Mouse (Mus musculus) embryonic facial prominence, embryonic 15.5 days (tissue): Measurements from ENCODE around the gene Gm3633. TPM values are rescaled to one million over a fixed set of nuclear protein-coding genes. Genes with fewer than 3 reads are reported as not detected.
"Not testable (repeated sequence)": the region's sequence is repeated elsewhere in the genome, so short reads cannot be mapped to it uniquely, and the experiment has no call there.

Experiments
- ATAC-seq: fragments of 200-750 bp; cut with Nextera tagmentation; 2 replicates; pipeline ENCODE4 v1.8.0; 2017; ENCODE audit warnings: low read depth, moderate TSS enrichment; ENCODE audit not compliant: insufficient number of reproducible peaks, low FRiP score, low TSS enrichment
- H3K27ac ChIP-seq: fragments of 300-500 bp; sonication (generic); replicated peaks from 2 replicates; pipeline ENCODE4 v1.5.1; 2015; ENCODE audit warnings: mild to moderate bottlenecking, inconsistent platforms
- H3K27me3 ChIP-seq: fragments of 300-500 bp; sonication (generic); 2 replicates; pipeline ENCODE4 v1.6.1; 2015; ENCODE audit warnings: inconsistent platforms
- H3K36me3 ChIP-seq: fragments of 300-500 bp; sonication (generic); 2 replicates; pipeline ENCODE4 v1.6.1; 2015; ENCODE audit warnings: mild to moderate bottlenecking, inconsistent platforms
- H3K4me1 ChIP-seq: fragments of 300-500 bp; sonication (generic); 2 replicates; pipeline ENCODE4 v1.6.1; 2015; ENCODE audit warnings: inconsistent platforms
- H3K4me2 ChIP-seq: fragments of 300-500 bp; sonication (generic); replicated peaks from 2 replicates; pipeline ENCODE4 v1.6.1; 2015; ENCODE audit warnings: mild to moderate bottlenecking, inconsistent platforms
- H3K4me3 ChIP-seq: fragments of 300-500 bp; sonication (generic); replicated peaks from 2 replicates; pipeline ENCODE4 v1.5.1; 2015; ENCODE audit warnings: mild to moderate bottlenecking, inconsistent platforms
- H3K9ac ChIP-seq: fragments of 300-500 bp; sonication (generic); 2 replicates; pipeline ENCODE4 v1.6.1; 2015; ENCODE audit warnings: inconsistent platforms
- H3K9me3 ChIP-seq: fragments of 300-500 bp; sonication (generic); replicated peaks from 2 replicates; pipeline ENCODE4 v1.6.1; 2016; ENCODE audit warnings: inconsistent platforms
- WGBS: fragments of 180-500 bp; shearing (Covaris S2); methylation state at CpG from one replicate; pipeline ENCODE4 v1.1.7; 2015; 5-methylcytosine and 5-hydroxymethylcytosine counted together
- microRNA-seq: library from miRNA; unstranded; fragments of <30 nt; microRNA quantifications from one replicate; pipeline ENCODE4, GENCODE M21; 2016; ENCODE audit warnings: borderline number of aligned reads
- polyA plus RNA-seq: library from polyadenylated mRNA; unstranded; fragments of >200 nt; fragmentation: Nextera tagmentation; extraction: Ambion mirVana; gene quantifications from 2 replicates; pipeline ENCODE4 v1.2.1, GENCODE M21; 2015

The Gm3633 gene
- not detected in 2 replicates for polyA plus RNA-seq

DNA sequence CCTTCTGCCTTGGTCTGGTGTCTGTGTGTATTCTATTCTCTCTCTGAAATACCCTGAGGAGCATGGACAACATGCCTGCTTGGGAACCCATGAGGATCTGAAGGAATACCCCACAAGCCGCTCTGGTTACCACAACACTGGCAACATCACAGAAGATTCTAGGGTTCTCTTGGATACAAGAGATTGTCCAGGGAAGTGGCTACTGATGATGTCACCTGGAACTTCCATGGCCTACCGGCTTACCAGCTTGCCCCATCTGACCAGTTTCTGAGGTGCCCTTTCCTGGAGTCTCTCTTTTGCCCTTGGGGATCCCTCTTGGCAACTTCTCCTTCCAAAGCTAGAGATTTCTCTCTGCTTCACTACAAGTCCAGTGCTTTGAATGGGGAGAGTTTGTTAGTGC, at the start of gene Gm3633:
Gm3633 (minus strand) TSS at position 101 of the 400 bp plus-strand sequence.
- H3K36me3 ChIP-seq, H3K4me2 ChIP-seq, ATAC-seq, H3K27ac ChIP-seq, H3K4me3 ChIP-seq, H3K4me1 ChIP-seq, H3K9me3 ChIP-seq, H3K27me3 ChIP-seq, H3K9ac ChIP-seq: not testable (repeated sequence)
- WGBS, result 83% methylated on average over 1 of the region's 2 CpGs

DNA sequence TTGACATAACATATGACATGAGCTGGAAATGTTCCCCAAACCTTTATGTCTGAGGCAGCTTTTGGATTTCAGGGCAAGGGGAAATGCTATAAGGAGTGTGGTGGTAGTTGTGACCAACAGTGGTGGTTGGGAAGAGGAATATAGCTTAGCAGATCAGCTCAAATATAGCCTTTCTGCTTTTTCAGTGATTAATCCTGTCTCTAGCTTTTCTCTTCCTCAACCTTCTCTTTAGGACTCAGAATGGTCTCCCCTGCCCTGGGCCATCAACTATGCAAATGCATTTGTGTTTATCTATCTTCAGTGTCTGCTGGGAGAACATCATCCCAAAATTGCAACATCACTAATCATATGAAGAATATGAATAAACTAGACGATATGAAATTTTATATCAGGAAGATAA, 13.9 kb upstream of the Gm3633 start, which contains the start of gene Gm10378:
Gm10378 (plus strand) TSS at position 301 of the 400 bp plus-strand sequence.
- not testable (repeated sequence) for ATAC-seq, H3K4me2 ChIP-seq, H3K27ac ChIP-seq, H3K4me3 ChIP-seq, H3K36me3 ChIP-seq, H3K4me1 ChIP-seq, H3K27me3 ChIP-seq, H3K9me3 ChIP-seq, H3K9ac ChIP-seq
- no CpG with 5 or more reads among the region's 1 CpGs for WGBS

DNA sequence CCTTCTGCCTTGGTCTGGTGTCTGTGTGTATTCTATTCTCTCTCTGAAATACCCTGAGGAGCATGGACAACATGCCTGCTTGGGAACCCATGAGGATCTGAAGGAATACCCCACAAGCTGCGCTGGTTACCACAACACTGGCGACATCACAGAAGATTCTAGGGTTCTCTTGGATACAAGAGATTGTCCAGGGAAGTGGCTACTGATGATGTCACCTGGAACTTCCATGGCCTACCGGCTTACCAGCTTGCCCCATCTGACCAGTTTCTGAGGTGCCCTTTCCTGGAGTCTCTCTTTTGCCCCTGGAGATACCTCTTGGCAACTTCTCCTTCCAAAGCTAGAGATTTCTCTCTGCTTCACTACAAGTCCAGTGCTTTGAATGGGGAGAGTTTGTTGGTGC, 41.9 kb downstream of the Gm3633 start, which contains the start of gene Gm17124:
Gm17124 (minus strand) TSS at position 101 of the 400 bp plus-strand sequence.
- not testable (repeated sequence) for H3K36me3 ChIP-seq, H3K4me1 ChIP-seq, H3K27me3 ChIP-seq, H3K27ac ChIP-seq, ATAC-seq, H3K4me2 ChIP-seq, H3K4me3 ChIP-seq, H3K9ac ChIP-seq, H3K9me3 ChIP-seq
- WGBS, result no CpG with 5 or more reads among the region's 3 CpGs

Small RNAs within 50 kb of the gene (microRNA-seq; reads per million reads assigned to microRNA genes)
- not detected for gene Gm23620
- not detected for gene Gm25228

Other genes with a start within 250 kb of the Gm3633 start
- gene Gm8005, start 202.2 kb downstream of the Gm3633 start, polyA plus RNA-seq, result not detected in 2 replicates
- not detected in 2 replicates for gene Gm8011, start 178.0 kb downstream of the Gm3633 start, polyA plus RNA-seq
- gene Gm8020, start 139.6 kb downstream of the Gm3633 start, polyA plus RNA-seq, result not detected in 2 replicates
- not detected in 2 replicates for gene Gm8024, start 117.6 kb downstream of the Gm3633 start, polyA plus RNA-seq
- gene Gm17124, start 42.0 kb downstream of the Gm3633 start, polyA plus RNA-seq, result not detected in 2 replicates
- gene Gm10378, start 14.0 kb upstream of the Gm3633 start, polyA plus RNA-seq, result not detected in 2 replicates
- not detected in 2 replicates for gene Gm3015, start 126.9 kb upstream of the Gm3633 start, polyA plus RNA-seq
- not detected in 2 replicates for gene Gm10377, start 156.1 kb upstream of the Gm3633 start, polyA plus RNA-seq
- not detected in 2 replicates for gene Gm21977, start 211.6 kb upstream of the Gm3633 start, polyA plus RNA-seq